Mouse (Mus musculus) testis, postnatal 14 days (tissue): Measurements from ENCODE around the gene Unc5b.
A peak's percentile ranks its signal among the peaks of the same experiment; 100 is the strongest.

ENCODE experiments used
- DNase-seq: peaks from one replicate; pipeline ENCODE4 v3.0.0; 2021; ENCODE audit warnings: low spot score

Gene Unc5b

DNA sequence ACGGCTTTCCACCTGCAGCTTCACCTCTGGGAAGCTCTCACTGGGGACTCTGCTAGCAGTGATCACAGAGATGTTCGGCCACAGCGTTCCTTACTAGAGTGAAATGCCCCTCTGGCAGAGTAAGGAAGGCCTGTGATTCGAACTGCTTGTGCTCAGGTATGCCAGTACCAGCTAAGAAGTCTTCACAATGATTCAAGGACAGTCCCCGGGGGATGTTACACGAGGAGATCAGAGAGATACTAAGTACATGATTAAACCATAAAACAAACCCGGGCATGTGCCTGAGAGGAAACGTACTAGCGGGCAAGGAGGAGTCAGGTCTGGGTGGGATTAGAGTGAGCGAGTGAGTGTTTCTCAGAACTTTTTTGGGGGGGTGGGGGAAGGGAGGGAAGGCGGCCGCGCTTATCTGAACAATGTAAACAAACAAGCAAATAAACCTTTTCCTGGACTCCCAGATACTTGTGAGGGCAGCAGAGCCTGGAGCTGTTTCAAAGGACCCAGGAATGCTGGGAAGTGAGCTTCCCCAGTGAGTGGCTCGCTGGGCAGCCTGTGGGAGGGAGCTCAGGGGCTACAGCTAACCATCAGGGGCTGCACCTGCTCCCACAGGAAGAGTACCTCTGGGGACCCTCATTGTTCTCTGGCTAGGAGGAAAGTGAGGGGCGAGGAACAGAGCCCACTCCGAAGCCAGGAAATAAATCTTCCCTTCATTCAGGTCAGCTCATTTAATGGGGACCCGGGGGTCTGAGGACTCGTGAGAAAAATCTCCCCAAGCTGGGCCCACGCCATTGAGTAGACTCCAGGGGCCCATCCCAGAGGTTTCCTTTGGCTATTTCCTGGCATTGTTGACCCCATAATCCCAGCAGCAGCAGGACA lies 30.9 kb downstream of the Unc5b start:
- DNase-seq, result no peak

DNA sequence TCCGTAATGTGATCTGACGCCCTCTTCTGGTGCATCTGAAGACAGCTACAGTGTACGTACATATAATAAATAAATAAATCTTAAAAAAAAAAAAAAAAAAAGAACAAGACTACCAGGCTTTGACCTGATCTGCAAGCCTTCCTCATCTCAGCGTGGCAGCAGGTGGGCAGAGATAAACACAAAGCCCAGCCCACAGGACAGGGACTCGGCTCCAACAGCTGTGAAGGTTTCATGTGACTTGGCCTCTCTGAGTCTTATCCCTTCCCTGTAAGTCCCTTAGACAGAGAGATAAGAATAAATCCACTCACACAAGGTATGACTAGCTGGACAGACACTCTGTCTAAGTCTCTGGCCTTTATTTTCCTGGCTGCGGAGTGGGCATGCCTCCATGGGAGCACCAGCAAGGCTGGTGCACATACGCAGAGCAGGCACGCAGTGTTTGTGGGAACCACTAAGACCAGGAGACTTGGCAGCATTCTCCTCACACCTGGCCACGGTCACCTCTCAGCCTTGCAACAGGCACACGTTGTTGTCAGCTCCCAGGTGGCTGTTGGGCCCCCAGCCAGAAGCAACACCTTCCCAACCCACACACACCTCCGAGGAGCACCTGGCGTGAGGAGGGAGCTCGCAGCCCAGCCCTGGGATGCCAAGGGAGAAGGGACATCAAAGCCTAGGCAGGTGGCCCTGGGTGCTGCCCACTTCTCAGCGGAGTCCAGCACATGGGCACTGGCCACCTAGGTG lies 33.5 kb downstream of the Unc5b start:
- DNase-seq, result no peak

DNA sequence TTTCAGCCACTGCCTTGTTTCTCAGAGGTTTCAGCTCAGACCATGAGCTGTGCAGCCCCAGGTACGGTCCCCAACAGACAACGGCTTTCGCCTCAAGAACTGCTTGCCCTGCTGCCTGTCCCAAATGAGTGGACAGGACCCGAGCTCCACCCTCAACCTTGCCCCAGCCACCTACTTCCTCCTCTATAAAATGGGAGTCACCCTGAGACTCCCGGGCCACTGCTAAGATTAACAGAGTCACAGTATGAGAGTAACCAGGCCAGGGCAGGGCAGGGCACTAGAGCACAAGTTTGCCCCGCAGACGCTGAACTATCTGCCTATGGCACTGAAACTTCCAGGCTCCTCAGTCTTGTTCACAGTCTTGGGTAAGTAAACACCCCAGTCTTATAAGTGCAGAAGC lies 34.9 kb downstream of the Unc5b start:
- no peak for DNase-seq

DNA sequence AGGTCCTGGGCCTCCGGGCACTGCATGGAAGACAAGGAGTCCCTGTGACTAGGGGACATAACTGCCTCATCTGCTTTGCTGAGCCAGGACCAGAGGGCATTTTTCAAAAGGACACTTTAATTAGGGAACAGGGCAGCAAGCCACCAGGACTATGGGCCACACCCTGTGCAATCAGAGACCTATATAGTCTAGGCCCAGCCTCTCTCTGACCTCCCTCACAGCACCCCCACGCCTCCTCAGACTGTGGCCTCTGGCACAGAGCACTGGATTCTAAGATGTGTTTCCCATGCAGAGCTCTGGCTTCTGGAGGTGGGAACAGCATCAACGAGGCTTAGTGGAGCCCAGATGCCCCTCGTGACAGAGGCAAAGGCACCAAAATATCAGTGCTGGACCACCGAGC lies 35.4 kb downstream of the Unc5b start:
- no peak for DNase-seq

DNA sequence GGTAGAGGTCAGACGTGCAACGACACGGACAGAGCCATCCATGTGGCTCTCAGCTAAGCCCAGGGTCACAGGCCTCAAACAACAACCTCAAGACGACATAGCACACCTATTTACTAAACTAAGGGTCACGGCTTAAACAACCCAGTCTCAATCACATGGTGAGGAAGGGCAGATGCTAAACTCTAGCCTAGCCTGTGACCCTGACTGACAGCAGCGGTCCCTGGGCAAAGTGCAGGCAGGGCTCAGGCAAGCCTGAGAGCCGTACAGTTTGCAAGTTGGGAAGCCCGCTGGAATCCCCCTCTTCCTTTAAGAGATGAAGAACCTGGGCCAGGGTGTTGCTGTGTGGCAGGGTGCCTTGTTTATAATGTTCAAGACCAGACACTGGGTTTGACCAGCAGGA lies 36.6 kb downstream of the Unc5b start:
- no peak for DNase-seq

DNA sequence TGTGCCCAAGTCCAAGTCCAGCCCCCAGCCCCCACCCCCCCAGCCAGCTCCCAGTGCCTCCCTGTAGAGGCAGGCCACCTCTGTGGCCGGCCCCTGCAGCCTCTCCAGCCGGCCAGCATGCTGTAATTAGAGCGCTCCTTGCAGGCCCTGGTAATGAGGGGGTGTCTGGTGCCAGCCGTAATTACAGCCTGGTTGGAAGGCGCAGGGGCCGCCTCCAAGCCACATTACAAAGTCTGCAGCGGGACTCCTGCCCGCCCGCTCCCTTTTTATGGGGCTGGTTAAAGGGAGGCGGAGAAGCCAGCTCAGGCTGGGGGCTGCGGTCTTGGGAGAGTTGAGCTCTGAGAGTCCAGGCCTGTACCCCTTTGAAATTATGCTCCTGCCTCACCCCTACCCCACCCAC lies 37.0 kb downstream of the Unc5b start:
- no peak for DNase-seq

DNA sequence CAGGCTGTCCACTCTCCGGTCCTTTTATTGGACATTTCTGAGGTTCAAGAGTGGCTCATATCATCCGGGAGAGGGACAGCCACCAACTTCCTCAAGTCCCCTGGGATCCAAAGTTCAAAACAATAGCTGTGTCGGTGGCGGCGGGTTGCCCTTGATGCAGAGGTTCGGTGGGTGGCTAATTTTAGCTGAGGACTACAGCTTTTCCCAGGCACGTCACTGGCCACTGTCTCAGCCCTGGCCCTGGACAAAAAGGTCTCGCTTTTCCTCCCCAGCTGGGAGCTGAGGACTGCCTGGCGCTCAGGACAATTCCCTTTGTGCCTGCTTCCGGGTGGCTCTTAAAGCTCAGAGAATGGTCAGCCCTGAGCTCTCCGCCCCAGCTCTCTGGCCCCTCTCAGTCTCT lies 38.5 kb downstream of the Unc5b start:
- DNase-seq, result no peak

DNA sequence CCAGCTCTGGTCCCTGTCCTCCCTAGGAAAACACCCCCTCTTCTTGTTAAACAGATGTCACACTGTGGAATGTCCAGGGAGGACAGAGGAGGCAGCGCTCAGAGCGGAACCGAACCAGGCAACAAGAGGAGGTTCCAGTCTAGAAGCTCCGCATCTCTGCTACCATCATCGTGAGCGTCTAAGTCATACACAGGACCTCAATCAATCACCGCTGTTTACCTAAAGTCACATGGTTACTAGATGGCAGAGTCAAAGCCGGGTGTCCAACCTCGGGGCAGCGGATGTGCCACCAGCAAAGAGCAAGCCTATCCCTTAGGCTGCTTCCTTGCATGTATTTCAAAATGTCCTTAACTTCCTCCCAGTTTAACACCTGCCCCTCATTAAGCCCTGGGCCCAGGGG lies 39.0 kb downstream of the Unc5b start:
- DNase-seq, result no peak

DNA sequence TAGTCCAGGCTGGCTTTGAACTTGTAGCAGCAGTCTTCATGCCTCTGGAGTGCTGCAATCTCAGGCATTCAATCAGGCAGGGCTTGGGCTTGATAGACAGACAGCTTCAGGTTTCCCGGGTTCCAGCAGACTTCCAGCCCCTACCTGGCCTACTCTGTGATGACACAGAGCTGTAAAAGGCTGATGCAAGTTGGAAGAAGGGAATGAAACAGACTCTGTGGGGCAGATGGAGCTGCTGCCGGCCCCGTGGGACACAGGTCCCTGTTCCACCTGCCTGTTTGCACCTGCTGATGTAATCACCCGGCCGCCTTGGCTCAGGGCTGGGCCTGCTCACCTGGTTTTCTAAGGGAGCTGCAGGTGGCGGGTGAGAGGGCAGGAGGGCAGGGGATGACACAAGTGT lies 40.5 kb downstream of the Unc5b start:
- DNase-seq, result no peak

DNA sequence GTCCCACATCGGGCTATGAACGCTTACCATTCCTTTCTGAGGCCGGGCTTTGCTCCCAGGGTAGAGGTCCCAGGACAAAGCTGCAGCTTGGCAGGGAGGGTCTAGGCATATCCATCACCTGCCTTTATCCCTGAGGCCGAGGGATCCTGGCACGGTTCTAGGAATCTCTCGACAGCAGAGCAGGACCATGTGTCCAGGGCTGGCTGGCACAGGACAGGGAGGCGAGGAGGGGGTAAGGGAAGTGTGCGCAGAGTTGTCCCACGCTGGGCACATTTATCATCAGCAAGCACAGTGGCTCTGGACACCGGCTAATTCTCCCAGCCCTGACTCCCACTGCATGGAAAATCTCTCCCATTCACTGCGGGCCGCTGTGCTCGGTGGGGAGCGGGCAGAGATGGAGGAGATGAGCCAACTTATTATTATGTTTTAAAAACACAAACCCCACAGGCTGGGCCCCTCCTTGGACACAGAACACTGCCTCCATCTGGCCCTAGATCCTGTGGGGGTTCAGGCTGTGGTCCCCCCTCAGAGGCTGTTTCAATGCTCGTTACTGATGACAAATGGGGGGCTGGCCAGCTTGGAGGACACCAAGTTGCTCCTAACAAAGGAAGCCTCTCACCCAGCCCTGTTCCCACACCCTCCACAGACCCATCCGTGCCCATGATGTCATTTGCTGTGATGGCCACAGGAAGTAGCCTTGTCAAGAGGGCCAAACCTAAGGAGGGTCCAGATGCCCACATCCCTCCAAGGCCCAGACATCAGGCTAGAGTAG lies 43.9 kb downstream of the Unc5b start:
- no peak for DNase-seq

DNA sequence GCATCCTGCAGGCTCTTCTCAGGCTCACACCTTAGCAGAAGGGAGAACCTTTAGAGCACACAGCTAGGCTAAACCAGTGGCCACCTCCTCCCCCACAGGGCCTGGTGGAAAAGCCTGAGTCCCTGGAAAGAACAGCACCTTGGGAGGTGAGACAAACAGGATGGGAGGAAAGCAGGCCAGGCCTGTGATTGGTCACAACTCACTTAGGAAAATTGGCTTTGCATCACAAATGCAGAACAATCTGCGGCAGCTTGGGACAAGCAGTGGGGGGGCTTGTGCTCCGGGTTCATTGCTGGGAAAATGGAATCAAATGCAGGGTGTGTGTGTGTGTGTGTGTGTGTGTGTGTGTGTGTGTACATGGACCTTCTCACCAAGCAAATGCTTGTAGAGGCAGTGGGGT lies 47.8 kb downstream of the Unc5b start:
- DNase-seq, result no peak

DNA sequence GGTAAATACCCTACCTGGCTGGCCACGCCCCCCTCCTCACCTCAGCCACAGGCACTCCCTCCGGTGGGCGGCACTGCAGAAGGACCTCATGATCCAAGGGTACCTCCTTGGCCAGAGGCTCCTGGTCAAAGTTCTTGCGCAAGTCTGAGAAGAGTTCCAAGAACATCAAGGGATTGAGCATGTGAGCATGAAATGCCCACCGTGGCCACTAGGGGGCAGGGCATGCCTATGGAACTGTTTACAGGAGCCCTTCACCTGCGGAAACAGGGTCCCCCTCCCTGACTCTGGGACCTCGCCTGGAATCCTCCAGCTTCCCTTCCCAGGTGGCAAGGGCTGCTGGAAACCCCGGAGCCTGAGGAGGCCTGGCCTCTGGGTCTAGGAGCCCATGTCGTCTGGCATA lies 51.8 kb downstream of the Unc5b start:
- DNase-seq, result peak; percentile 71

DNA sequence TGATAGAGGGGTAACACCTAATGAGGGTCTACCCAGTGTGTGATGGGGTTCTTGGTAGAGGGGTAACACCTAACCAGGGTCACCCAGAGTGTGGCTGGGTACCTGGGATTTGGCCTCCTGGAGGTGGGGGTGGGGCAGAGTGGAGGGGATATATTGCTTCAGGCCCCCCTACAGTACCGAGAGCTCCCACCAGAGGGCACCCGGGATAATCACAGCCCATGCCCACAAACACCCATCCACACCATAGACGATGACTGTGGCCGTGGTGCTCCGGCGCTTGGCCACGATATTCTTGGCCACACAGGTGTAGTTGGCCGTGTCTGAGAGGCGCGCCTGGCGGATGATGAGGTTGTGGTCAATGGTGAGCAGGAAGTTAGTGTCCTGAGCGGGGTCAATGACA lies 52.8 kb downstream of the Unc5b start:
- no peak for DNase-seq

DNA sequence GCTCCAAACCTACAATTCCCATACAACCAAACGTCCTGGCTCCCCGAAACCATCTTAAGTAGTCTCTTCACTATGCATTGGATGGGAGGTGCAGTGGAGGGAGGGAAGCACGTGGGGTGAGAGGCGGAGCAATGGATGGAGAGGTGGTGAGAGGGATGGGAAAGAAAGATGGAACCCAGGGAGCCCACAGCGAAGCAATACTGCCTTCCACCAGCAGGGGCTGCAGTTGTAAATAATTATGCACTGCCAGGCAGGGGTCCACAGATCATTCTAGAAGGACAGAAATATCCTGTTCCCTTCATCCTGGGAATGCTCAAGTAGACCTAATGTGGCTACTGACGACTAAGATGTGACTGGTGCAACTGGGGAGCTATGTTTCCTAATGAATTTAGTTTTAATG lies 55.9 kb downstream of the Unc5b start:
- no peak for DNase-seq

DNA sequence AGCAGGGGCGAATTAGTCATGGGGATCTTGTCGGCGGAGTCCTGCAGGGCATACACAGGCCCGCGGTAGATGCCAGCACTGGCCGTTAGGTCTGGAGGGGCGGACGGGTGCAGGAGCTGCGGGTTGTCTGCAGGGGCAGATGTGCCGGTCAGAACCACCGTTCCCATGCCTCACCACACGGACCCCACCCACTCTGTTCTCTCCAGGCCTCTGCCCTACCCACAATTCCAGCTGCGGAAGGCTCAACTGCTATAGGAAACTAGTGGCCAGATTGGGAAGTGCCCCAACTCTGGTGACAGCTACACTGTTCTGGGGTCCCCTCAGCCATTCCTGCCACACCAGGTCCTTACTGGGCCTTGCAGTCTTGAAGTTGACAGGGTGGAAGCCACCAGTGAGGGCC lies 56.8 kb downstream of the Unc5b start:
- DNase-seq, result no peak

DNA sequence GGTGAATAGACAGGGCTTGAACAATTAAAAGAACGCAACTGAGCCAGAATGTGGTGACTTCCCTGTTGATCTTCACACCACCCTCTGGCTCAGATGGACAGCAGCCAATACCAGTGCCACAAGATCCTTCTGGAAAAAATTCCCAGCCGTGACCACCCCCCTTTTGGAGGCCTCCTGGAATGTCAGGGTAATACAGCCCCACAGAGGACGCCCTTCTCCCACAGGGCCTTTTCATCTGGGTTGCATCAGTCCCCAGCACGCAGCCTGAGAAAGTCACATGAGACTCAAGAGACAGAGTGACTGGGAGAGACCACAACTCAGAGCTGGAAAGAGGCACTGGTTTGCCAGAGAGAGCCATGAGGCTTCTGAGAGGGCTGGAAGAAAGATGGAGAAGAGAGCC lies 60.5 kb downstream of the Unc5b start:
- DNase-seq, result no peak

DNA sequence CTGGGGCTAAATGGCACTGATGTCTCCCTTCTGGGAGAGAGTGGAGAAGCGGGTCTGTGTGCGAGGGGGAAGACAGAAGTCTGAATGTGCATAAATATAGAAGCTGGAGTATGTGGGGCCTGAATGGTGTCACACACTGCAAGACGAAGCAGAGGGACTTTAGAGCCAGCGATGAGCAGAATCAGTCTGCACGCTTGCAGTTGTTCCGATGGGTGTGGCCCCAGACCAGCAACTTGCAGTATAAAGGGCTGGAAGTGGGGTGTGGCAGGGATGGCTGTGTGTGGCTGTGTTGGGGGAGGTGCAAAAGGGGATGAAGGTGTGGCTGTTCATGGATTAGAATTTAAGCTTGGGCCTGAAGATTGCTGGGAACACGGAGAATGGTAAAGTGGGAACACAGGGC lies 62.8 kb downstream of the Unc5b start:
- DNase-seq, result no peak

DNA sequence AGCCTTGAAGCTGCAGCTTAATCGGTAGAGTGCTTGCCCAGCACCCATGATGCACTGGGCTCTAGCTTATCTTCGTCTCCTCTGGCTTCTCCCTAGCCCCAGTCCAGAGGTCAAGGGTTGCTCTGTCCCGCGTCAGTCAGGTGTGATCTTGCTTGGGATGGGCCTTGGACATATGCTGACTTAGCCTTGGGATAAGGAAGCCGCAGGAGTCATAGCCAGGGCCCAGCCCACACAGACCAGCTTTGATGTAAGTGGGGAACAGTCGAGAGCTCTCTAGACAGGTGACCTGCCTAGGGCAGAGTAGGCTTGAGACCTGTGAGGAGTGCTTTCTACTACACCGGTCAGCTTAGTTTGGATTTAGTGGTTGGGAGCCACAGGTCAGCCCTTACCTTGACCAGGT lies 64.0 kb downstream of the Unc5b start:
- no peak for DNase-seq

DNA sequence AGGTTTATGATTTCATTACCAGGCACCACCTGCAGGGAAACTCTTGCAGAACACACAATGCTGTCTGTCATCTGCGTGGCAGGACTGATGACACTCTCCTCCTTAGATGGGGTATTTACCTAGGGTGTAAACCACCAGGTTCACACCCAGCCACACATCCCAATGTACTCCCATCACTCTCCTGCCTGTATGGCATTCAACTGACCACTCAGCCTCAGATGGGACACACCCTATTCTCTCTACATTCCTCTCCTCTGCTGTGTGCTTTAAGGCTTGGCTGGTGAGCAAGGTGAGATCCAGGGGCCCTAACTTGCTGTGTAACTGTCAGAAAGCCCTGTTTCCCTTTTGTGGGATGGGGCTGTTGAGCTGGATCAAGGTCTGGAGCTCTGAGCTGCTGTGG lies 69.3 kb downstream of the Unc5b start:
- DNase-seq, result no peak

DNA sequence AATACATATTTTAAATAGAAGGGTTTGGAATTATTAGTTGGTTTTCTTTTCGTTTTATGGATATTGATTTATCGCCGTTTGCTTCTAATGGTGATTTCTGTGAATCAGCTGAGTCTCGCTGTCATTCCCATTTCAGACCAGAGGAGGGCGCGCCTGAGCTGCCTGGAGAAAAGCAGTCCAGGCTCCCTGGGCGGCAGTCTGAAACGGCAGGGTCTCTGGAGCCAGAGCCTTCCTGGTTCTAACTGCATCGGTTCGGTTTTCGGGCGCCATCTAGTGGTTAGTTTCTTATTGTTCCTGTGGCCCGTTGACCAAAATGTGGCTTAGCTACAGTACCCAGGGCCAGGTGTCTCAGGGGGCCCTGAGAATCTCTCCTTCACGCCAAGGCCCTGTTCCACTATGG lies 71.0 kb downstream of the Unc5b start:
- DNase-seq, result peak; percentile 90

DNA sequence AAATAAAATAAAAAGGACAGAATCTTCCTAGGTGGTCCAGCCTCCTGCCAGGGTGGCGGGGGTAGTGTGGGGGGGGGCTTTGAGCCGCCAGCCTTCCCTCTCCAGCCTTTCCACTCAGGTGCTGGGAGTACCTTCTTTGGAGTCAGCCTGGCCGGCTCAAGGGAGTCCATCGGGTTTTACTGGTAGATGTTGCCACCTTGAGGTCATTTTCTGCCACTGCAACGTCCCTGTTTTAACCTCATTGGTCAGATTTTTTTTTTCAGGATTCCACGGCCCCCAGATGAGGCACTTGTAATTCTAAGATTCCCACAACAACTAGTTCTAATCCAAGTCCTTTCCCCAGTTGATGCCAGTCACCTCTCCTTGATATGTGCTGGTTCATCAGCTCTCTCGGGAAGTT lies 74.4 kb downstream of the Unc5b start:
- DNase-seq, result peak; percentile 42

DNA sequence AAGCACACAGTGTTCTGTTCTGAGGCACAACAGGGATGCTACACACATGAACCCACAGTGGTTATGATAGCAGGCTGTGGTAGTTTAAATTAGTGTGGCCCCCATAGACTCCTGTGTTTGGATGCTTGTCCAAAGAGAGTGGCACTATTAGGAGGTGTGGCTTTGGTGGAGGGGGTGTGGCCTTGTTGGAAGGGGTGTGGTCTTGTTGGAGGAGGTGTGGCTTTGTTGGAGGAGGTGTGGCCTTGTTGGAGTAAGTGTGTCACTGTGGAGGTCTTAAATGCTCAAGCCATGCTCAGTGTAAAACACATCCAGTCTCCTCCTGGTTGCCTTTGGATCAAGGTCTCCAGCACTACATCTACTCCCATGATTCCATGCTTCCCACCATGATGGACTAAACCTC lies 75.2 kb downstream of the Unc5b start:
- no peak for DNase-seq

DNA sequence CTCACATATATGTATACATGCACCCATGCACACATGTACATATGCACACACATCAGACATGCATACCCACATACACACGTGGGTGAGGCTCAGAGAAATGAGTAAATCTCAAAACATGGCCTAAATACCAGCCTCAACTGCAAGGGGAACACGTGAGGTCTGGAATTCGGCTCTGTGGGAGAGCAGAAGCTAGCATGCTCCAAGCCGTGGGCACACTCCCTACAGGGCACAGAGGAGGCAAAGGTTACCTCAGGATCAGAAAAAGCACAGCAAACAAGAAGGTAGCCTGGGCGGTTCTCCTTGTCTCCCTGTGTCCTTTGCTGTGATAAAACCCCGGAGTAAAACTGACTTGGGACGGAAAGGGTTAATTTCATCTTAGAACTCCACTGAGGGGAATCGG lies 77.4 kb downstream of the Unc5b start:
- DNase-seq, result no peak
